Mouse (Mus musculus) heart, postnatal 4 days (tissue): Measurements from ENCODE around the gene Elk4. TPM values are rescaled to one million over a fixed set of nuclear protein-coding genes. Genes with fewer than 3 reads are reported as not detected.
A peak's percentile ranks its signal among the peaks of the same experiment; 100 is the strongest.

Experiments used
- DNase-seq: peaks from one replicate; pipeline ENCODE4 v3.0.0; 2021
- total RNA-seq, 2 experiments: library from RNA; stranded (reverse); gene quantifications; 2 replicates each; pipeline ENCODE4 v1.2.3; 2021

Elk4 gene
- total RNA-seq, 2 experiments from 2014 or later: 104 to 110 TPM

GRCm38 (mm10) chr1:132019876-132020275 lies 12.5 kb downstream of the Elk4 start:
- DNase-seq: no peak

- no peak for DNase-seq
These were observed 14.7 kb downstream of the Elk4 start for GRCm38 (mm10) chr1:132022107-132022506.

DNA sequence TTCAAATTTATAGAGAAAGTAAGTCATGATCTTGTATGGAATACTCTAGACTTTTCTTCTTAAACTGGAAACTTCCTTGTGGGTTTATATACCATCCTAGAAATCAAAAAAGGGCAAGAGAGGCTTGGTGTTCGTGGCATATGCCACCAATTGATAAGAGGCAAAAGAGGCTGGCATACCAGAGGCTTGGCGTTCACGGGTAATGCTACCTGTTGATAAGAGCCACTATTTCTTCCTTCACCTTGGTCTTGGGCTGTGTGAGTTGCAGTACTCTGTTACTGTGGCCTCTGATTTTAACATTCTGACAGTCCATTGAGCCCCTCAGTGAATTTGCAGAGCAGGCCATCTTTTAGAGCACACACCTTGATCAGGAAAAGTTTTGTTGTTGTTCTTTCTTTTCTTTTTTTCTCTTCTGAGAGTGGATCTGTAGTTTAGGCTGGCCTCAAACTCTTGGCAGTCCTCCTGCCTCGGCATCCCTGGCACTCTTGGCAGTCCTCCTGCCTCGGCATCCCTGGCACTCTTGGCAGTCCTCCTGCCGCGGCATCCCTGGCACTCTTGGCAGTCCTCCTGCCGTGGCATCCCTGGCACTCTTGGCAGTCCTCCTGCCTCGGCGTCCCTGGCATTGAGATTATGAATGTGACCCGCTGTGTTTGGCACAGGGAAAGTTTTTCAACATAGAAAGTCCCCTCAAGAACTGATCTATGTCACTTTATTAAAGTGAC lies 19.7 kb downstream of the Elk4 start:
- DNase-seq: no peak

DNA sequence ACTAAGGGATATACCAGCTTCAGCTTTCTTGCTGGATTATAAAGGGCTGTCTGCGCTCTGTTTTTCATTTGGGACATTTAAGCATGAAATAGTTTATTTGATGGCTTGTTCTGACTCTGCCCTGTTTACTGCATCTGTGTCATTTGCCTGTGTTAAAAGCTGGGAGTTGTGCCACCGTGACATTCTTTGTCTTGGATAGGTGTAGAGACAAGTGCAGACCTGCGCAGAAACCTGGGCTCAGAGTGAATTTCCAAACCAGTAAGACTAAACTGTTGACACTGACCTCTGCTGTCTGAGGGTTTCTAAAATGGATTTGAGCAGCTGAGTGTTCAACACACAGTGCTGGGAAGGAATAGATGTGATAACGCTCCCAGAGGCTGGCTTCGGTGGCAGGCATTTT lies 20.6 kb downstream of the Elk4 start:
- no peak for DNase-seq

- no peak for DNase-seq
These were observed 21.0 kb downstream of the Elk4 start for GRCm38 (mm10) chr1:132028413-132028812.

DNA sequence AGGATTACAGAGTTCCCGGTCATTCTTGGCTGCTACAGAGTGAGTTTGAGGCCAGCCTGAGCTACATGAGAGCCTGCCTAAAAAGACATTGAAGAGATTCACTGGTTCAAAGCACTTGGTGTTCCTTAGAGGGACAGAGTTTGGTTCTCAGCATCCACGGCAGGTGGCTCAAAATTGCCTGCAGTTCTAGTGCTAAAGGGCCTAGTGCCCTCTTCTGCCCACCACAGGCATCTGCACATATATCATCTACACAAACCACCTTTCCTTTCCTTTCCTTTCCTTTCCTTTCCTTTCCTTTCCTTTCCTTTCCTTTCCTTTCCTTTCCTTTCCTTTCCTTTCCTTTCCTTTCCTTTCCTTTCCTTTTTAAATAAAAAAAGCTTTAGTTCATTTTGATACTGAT lies 23.2 kb downstream of the Elk4 start:
- no peak for DNase-seq

DNA sequence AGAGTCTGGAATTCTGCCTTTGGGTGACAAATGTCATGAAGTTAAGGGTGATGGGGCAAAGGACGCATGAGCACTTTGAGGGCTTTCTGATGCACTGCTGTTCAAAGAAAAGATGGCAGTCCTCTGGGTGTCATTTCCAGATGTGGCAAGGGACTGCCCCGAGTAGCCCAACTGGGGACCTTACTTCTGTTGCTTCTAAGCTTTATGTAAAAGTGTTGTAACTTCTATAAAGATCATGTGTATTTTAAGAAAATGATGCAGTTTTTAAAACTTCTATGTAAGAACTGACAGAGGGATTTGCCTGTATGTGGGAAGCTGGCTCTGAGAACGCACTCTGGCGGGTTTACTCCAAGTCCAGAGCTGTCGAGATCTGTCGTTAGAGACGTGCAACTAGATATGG lies 24.8 kb downstream of the Elk4 start:
- no peak for DNase-seq

DNA sequence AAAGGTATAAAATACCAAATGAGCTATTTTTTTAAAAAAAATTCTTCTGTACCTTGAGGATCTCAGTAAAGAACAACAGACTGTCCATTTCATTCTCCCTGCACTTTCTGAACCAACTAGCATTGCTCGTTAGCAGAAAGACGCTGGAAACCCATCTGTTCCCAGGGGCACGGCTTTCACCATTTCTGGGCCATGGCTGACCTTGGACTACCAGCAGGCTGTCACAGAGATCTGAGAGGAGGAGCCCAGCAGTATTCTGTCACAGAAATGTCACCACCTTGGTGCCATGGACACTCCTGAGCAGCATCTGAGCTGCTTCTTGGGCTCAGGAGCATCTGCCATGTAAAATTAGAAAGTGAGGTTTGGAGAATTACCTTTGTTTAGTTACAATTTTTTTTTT lies 30.3 kb downstream of the Elk4 start:
- DNase-seq: no peak

GRCm38 (mm10) chr1:132038753-132039152 lies 31.3 kb downstream of the Elk4 start:
- DNase-seq: no peak

DNA sequence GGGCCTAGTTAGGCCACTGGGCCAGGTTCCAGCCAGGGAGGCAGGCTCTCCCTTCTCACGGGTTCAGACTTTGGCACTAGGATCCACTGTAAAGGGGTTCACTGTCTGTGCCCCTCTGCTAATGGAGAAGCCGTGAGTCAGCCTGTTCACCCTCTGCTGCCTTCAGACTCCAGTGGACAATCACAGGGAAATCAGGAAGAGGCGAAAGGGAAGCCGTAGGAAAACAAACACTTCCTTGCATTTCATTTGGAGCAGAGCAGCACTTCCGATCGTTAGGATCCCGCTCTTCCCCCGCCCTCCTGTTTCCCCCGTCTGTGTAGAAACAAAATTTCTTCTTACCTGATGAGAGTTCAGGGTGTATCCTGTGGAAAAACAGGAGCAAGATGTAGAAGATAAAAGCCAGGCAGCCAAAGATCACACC lies 32.8 kb downstream of the Elk4 start:
- DNase-seq: peak; percentile 31

DNA sequence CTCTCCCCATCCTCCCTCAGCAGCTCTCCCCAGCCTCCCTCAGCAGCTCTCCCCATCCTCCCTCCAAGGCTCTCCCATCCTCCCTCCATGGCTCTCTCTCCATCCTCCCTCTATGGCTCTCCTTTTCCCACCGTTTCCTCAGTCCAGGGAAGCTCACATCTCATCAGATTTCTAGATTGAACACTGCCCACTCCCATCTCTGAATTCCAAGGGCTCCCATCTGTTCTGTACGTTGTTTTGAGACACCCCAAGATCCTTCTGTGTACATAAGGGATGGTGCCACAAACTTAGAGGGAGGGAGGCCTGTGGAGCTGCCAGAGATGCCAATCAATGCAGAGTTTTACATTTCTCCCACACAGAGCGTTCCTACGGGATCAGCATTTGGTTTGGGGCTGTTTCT lies 36.4 kb downstream of the Elk4 start:
- no peak for DNase-seq

DNA sequence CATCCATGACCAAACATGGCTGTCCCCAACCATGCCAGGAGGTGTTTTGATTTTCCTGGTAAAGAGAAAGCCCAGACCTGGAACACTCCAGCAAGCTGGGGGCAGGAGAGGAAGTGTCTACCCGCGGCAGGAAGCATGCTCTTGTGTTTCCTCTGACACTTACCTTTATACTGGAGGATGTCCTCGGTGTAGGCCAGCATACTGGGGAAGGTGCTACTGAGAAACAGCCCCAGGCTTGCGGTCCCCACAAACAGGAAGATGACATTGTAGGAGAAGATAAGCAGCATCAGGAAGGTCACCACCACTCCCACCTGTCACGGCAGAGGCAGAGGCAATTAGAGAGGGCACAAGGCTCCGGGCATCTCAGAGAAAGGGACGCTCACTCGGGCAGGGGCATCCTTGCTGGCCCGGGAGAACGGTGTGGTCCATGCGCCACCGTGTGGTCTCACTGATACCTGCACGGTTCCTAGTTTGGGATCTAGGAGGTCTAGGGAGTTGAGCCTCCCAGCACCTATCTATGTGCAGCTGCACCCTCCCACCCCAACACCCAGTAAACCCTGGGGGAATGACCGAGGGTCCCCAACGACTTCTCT lies 38.8 kb downstream of the Elk4 start:
- DNase-seq: peak; percentile 82

DNA sequence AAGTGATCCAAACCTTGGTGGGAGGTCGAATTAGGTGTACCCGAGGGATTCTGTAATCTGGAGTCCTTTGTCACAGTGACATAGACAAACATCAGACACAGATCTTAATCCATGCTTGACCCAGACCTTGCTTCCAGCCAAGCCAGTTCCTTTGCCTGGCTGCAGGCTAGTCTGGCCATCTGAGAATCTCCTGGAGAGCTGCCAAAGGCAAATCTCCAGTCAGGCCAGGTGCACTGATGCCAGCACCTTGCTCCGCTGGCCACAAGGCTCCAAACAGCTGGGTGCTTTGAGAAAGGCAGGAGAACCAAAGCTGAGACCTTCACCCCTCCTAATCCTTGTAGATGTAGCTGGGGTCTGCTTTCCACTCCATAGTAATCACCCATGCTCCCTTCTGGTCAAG lies 44.3 kb downstream of the Elk4 start:
- no peak for DNase-seq

GRCm38 (mm10) chr1:132054387-132054786 lies 47.0 kb downstream of the Elk4 start:
- DNase-seq: no peak

- DNase-seq: no peak
These were observed 47.8 kb downstream of the Elk4 start for GRCm38 (mm10) chr1:132055054-132055664.

DNA sequence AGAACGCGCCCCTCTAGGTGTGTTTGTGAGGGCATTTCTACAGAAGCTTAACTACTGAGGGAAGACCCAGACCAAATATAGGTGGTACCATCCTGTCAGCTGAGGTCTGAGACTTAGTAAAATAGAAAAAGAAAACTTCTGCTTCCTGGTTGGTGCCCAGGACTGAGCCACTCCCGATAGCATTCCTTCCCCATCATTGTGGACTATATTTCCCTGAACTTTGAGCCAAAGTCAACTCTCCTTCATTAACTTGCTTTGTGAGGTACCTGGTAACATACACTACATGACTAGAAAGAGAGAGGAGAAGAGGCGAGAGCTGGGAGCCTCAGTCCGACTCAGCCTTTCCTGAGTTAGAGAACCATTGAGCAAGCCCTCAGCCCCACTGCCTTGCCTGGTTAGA lies 51.2 kb downstream of the Elk4 start:
- no peak for DNase-seq

GRCm38 (mm10) chr1:132060036-132060769 lies 52.8 kb downstream of the Elk4 start:
- no peak for DNase-seq

DNA sequence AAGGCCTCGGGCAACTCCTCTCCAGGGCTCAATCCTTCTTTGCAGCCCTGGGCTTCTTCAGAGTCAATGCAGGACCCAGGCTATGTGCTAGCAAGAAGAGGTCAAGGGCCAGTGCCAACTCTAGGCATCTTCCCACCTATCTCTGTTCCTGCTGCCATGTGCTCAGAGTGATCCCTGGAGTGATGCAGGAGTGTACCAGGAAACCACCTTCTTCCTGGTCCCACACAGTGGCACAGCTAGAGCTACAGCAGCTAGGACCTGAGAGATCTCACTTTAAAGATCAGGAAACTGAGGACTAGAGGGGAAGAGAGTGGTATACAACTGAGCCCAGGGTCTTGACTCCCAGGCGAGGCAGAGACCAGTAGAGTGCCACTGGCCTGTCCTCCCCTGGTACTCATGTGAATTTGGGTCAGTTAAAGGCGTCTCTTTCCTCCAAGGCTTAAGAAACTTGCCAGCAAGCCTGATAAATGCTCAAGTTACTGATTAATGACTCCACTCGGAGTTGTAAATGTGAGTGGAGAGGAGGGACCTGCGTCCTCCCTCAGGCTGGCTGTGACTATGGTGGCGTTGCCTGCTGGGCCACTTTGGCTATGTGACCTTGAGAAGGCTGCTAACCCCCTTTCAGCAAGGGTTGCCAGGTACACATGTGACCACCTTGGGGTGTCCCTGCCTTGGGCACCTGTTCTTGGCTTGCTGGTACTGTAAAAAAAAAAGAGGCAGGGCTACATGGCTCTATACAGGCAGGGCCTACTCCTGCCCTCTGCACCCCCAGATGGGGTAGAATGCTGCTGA lies 54.5 kb downstream of the Elk4 start:
- no peak for DNase-seq

DNA sequence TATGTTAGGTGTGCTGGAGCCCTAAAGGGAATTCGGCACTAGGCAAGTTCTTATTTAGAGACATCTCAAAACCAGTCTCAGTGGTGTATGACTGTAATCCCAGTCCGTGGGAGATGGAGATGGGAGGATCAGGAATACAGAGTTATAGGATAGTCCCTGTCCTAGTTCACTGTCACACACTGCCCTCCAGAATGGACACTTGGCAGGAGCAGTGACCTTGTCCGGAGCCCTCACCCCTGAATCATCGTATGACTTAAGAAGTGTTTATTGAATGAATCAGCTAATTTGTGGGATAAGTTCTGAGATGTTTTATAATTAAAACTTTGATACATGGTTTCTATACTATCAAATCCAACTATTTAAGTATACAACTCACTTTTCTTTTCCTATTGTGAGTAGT lies 55.7 kb downstream of the Elk4 start:
- no peak for DNase-seq

GRCm38 (mm10) chr1:132065001-132065400 lies 57.6 kb downstream of the Elk4 start:
- no peak for DNase-seq

- DNase-seq: no peak
These were observed 58.2 kb downstream of the Elk4 start for GRCm38 (mm10) chr1:132065475-132066172.
